Mouse (Mus musculus): ENCODE data around the gene Rad51b. TPM values are rescaled to one million over a fixed set of nuclear protein-coding genes. Genes with fewer than 3 reads are reported as not detected.

Gene Rad51b
- total RNA-seq, 2 experiments from 2014 or later = 0.23 to 0.26 TPM

- DNase-seq (ENCODE audit: low spot score in 2 of 2) = no peak
Observed at GRCm38 (mm10) chr12:79850021-79850420, 552.9 kb downstream of the Rad51b start.

GRCm38 (mm10) chr12:79851898-79852297 lies 554.8 kb downstream of the Rad51b start:
- no peak for DNase-seq (ENCODE audit: low spot score in 2 of 2)

GRCm38 (mm10) chr12:79852606-79853005 lies 555.5 kb downstream of the Rad51b start:
- DNase-seq (ENCODE audit: low spot score in 2 of 2) = no peak

- DNase-seq (ENCODE audit: low spot score in 2 of 2) = no peak
Observed at GRCm38 (mm10) chr12:79853901-79854490, 556.9 kb downstream of the Rad51b start.

GRCm38 (mm10) chr12:79854507-79854906 lies 557.4 kb downstream of the Rad51b start:
- DNase-seq (ENCODE audit: low spot score in 2 of 2) = no peak

GRCm38 (mm10) chr12:79856116-79856909 lies 559.2 kb downstream of the Rad51b start:
- no peak for DNase-seq (ENCODE audit: low spot score in 2 of 2)

- no peak for DNase-seq (ENCODE audit: low spot score in 2 of 2)
Observed at GRCm38 (mm10) chr12:79857704-79858103, 560.6 kb downstream of the Rad51b start.

- no peak for DNase-seq (ENCODE audit: low spot score in 2 of 2)
Observed at GRCm38 (mm10) chr12:79858336-79858735, 561.3 kb downstream of the Rad51b start.

DNA sequence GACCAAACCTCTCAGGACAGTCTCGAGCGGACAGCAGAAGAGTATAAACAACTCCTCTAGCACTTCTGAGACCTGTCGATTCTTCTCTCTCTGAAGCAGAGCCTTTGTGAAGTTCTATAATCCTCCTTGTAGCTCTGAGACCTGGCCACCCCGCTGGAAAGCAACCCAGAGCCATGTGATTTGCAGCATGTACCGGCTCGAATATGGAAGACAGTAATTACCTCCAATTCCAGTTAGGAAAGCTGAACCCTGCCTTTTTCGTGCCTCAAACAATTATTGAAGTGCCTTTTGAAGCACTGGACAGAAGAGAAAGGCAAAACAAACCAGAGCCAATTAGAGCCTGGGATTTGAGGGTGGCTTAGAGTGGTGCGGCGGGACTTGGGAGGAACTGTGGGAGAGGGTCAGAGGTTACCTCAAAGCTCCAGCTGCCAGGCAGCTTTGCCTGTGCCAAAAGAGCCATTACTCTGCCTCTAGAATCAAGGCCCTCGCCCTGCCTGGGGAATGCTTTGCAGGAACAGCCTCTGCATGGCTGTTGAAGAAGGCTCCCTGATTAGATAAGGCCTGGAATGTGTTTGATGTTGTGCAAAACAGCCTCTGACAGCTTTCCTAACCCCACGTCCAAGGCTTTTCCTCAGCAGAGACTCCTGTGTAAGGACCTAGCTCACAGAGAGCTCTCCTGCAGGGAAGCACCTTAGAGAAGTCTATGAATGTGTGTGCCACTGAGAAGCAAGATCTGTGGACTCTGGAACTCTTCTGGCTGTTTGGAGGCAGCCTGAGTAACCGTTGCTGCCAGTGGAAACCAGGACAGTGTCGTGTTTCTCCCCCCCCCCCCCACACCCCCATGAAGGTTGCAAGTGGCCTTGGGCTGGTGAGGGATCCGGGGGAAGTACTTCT lies 562.5 kb downstream of the Rad51b start:
- DNase-seq (ENCODE audit: low spot score in 2 of 2) = no peak

GRCm38 (mm10) chr12:79860248-79860555 lies 563.1 kb downstream of the Rad51b start:
- DNase-seq (ENCODE audit: low spot score in 2 of 2) = no peak

Other genes with a start within 250 kb of the Rad51b start
- gene Pigh, start 207.6 kb upstream of the Rad51b start, total RNA-seq (2021) = 1 to 10 TPM; 8.3 to 9.6 TPM
- 1 to 10 TPM; 2.0 to 2.7 TPM for gene Arg2, start 166.5 kb upstream of the Rad51b start, total RNA-seq (2021)
- gene Vti1b, start 124.6 kb upstream of the Rad51b start, total RNA-seq (2021) = 100 to 1,000 TPM; 264 to 275 TPM
- gene Rdh11, start 105.0 kb upstream of the Rad51b start, total RNA-seq (2021) = 10 to 100 TPM; 22.5 to 26.6 TPM
- gene Rdh12, start 88.4 kb upstream of the Rad51b start, total RNA-seq (2021) = 1 to 10 TPM; 1.5 to 2.1 TPM
- 10 to 100 TPM; 27.6 to 27.9 TPM for gene Zfyve26, start 978 bp upstream of the Rad51b start, total RNA-seq (2021)